Mouse (Mus musculus) spleen, postnatal 14 days (tissue): ENCODE measurements around the gene Zfp644.

Experiments used
- DNase-seq, 2 experiments: peaks; one replicate each; pipeline ENCODE4 v3.0.0; 2021 to 2022; ENCODE audit warnings: low spot score in 2 of 2

Gene Zfp644

DNA sequence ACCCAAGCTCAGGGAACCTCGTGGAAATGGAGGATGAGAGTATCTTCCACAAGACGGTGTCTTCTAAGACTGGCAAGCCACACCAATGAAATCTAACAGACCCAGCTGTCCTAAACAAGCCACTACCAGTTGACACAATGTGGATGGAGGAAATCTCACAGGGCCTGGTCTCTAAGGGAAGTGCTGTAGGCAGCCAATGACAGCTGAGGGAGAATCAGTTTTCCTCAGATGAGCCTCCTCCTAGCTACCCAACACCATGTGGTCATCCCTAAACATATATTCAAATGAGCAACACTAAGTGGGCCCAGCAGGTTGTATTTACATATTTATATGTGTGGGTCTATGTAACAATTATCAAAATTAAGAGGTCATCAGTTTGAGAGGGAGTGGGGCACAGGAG, 99.6 kb downstream of the Zfp644 start:
- no peak for DNase-seq

DNA sequence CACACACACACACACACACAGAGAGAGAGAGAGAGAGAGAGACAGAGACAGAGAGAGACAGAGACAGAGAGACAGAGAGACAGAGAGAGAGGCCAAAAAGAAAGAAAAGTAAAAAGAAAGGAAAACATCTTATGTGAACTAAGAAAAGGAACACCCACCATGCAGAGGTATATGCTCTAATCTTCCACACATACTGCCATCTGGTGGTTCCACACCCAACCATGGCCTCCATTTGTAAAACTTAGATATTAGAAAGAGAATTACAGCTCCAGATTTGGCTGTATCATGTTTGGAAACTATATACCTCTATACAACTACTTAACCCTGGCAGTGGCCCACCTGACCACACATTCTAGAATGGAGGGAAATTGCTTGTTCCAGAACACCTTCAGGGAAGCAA, 102.7 kb downstream of the Zfp644 start:
- DNase-seq: no peak

DNA sequence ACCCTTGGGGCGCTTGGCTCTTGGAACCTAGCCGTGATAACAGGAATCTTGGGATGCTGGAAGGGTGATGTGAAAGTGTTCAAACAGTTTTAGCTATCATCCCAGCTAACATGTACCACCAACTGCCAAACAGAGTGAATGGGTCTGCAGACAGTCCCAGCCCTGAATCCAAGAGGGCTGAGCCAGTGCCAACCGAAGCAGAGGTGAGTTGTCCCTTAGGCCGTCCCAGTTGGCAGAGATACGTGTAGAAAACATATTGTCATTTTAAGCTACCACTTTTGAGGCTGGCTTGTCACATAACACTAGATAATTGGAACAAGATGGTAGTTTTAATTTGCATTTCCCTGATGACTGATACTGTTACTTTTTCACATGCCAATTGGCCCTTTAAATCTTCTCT, 106.4 kb downstream of the Zfp644 start:
- no peak for DNase-seq

DNA sequence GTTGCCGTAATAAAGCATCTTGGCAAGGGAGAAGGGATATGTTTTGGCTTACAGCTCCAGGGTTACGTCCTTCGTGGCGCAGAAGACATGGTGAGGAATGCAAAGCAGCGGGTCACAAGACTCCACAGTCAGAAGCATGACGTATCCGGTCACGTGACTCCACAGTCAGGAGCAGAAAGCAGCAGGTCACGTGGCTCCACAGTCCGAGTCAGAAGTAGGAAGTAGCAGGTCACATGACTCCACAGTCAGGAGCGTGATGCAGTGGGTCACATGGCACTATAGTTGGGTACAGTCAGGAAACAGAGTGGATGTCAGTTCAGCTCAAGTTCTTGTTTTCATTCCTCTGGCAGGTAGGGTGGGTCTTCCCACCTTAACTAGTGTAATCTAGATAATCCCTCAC, 107.4 kb downstream of the Zfp644 start:
- no peak for DNase-seq

DNA sequence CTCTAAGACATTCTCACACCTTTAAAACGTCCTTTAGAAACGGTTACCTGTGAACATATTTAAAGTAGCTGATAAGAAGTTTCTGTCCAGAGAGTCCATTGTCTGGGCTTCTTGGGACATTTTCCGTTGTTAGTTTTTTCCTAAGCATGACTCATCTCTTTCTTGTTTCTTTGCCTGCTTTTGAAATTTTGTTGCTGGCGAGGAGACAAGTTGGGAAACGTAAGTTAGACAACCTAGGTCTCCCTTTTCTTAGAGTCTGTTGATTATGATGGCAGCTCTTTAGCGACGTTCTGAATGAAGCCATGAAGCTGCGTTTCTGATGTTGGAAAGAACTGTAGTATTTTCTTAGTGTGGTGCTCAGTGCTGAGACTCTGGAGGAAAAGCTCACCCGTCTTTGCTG, 108.1 kb downstream of the Zfp644 start:
- no peak for DNase-seq

DNA sequence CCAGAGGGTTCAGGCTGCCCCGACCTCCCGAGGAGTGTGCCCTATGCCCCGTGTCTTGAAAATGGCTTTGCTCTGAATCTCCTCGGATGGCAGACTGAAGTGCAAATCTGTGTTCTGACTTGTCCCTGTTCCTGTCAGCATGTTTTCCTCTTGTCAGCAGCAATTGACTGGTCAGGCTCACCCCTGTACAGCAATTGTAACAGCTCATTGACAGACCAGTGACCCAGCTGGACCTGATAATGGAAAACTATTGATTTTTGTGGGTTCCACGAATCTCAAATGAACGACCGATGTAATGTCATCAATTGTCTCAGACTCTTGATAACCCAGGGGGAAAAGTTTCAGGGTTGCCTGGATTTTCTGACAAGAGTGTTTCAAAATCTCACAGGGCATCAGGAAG, 116.1 kb downstream of the Zfp644 start:
- DNase-seq: no peak

DNA sequence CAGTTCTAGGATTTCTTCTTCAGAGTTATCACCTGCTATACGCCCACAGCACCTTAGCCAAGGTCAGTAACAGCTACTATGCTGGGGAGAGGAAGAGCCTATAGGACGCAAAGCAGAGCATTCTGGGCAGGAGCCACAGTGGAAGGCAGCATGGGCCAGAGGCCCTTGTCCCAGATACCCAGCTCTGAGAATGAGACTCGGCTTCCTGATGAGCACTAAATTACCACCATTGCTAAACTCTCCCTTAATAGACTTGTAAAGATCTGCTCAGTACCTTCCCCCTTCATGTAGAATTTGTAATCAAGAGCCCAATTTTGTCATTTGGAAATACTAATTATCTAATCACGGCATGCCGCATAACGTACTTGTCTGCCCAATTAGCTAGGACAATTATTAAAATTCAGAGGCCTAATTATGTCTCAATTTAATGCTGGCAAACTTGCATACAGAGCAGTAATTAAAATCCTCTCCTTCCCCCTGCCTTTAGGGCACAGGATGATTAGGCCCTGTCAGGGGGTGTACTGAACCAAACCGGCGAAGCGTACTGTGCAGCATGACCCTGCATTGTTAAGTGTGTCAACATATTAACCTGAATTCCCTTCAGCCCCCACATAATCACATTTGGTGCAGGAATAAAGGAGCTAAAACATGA, 119.7 kb downstream of the Zfp644 start:
- DNase-seq: no peak

DNA sequence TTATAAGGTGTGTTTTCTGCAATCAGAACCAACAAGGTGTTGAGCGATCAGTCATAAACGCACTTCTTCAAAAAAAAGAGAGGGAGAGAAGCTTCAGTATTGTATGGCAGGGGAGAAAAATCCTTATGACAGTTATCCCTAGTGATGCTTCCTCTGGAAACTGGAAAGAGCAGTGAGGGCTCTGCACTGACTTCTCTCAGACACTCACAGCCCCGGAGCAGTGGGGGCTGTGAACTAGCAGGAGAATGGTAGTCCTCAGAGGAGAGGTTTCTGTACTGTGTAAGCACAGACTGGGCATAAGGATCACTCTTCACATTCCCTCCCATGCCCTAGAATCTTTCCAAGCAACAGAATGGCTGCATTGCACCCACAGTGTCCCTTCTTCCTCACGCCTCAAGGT, 122.0 kb downstream of the Zfp644 start:
- DNase-seq: no peak

DNA sequence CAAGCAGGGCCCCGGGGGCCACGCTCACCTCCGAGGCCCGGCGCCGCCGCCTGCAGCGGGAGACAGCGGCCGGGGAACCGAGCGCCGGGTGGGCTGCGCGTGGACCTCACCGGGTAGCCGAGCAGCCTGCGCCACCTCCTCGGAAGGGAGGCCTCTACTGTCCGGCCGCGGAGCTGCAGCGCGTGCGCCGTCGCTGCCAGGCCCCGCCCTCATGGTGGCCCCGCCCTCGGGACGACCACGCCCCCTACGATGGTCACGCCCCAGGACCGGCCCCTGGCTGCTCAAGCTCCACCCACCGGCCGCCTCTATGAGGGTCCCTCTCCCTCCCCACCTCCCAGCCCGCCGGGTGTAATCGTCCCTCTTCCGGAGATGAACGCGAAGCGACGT, 122.5 kb downstream of the Zfp644 start:
- DNase-seq: peak; percentile 57 to 66

DNA sequence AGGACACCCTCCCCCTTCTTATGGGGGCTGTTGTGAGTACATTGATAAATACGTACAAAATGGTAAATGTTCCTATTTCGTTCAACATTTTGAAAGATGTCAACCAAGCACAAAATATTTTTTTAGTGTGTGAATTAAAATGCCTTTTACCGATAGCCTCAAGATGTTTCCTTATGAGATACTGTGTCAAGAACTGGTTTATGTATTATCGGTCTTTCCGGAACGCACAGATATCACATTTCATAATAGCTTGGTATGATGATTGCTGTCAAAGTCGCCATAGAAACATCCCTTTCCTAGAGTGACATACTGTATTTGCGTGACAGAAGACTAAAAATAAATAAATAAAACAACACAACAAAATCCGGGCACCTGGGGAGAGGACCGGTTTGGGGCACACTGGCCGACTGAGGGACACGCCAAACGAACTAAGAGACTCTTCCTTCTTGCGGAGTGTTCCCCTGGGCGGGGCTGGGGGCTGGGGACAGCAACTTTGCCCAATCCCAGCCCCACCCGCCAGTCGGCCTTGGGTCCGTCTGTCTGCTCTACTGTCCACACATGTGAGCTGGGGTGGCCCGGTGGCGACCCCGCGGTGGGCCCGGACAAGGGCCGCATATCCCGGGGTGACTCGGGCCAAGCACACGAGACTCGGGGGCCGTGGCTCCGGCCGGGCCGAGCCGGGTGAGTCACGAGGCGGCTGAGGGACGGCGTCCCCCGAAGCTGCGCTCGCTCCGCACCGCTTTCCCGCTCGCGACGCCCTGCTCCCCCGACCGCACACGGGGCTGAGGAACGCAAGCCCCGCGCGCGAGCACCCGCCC, 123.1 kb downstream of the Zfp644 start:
- DNase-seq: peak in 1 of 2 experiments; percentile 2
